Mouse (Mus musculus) T-helper 2 cell (primary cell): ENCODE results near the gene Ctsz.

Experiments used
- in situ Hi-C: fragments of 300-600 bp; cut with MboI, MseI; formaldehyde crosslinking; loops from one replicate; pipeline ENCODE4 v1.15.1; 2025; ENCODE audit warnings: high pct_unique_total_duplicates

Gene Ctsz

DNA sequence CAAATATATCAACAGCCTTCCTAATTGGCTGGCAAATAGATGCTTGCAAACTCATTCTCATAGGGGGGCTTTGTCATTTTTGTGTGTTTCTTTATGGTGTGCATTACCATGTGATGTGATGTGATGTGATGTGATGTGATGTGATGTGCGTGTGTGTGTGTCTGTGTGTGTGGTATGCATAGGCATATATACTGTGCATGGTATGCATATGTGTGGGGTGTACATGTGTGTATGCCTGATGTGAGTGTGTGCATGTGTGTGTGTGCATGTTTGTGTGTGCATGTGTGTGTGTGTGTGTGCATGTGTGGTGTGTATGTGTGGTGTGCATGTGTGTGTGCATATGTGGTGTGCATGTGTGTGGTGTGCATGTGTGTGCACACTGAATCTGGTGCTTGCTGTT lies 41.8 kb downstream of the Ctsz start:
- in situ Hi-C loops, result no loop called here

GRCm38 (mm10) chr2:174396643-174397042 lies 42.2 kb downstream of the Ctsz start:
- in situ Hi-C loops, result no loop called here

GRCm38 (mm10) chr2:174393383-174393782 lies 45.5 kb downstream of the Ctsz start:
- in situ Hi-C loops, result no loop called here

DNA sequence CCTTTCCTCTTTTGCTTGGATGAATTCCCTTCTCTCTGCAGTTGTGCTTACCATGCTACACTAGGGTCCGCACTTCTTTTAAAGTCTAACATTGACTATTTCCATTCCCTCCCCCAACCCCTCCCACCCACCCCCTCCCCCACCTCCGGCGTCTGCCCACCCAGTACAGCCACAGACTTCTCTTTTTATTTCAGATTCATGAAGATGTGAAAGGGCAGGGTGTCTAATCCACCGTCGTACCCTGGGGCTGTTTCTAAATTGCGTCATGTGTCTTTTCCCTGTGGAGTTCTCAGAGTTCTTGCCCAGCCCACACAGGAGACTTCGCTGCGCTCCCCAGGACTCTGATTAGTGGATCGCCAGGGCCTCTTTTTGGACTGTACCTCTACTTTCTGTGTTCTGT lies 46.3 kb downstream of the Ctsz start:
- in situ Hi-C loops, result no loop called here

- in situ Hi-C loops, result no loop called here
These were observed 46.9 kb downstream of the Ctsz start for GRCm38 (mm10) chr2:174391936-174392335.

GRCm38 (mm10) chr2:174381021-174381420 lies 57.8 kb downstream of the Ctsz start:
- in situ Hi-C loops, result no loop called here
